Mouse (Mus musculus) myocyte (in vitro differentiated cells): ENCODE data around the gene Ermap.
A peak's percentile ranks its signal among the peaks of the same experiment; 100 is the strongest.

Source experiments
- CEBPB ChIP-seq: IDR thresholded peaks from 2 replicates; pipeline ENCODE4 v1.6.1; 2011; ENCODE audit warnings: mild to moderate bottlenecking, moderate library complexity; ENCODE audit not compliant: poor library complexity, insufficient read depth, severe bottlenecking
- MAX ChIP-seq: IDR thresholded peaks from one replicate; pipeline ENCODE4 v1.6.1; 2011; ENCODE audit warnings: low read depth, mild to moderate bottlenecking, control low read depth
- MYOD1 ChIP-seq, 3 experiments: IDR thresholded peaks; one replicate each; pipeline ENCODE4 v1.6.1; 2011; ENCODE audit warnings: control low read depth in 2 of 3, low read depth in 2 of 3, mild to moderate bottlenecking in 2 of 3, moderate library complexity in 1 of 3; ENCODE audit not compliant: insufficient read length in 2 of 3, control insufficient read depth in 1 of 3
- POLR2A ChIP-seq: IDR thresholded peaks from one replicate; pipeline ENCODE4 v1.6.1; 2011; ENCODE audit warnings: low read depth, mild to moderate bottlenecking, control low read depth, moderate library complexity; ENCODE audit not compliant: insufficient read length
- POLR2AphosphoS2 ChIP-seq: IDR thresholded peaks from one replicate; pipeline ENCODE4 v1.6.1; 2011; ENCODE audit warnings: low read depth, control low read depth; ENCODE audit not compliant: insufficient read length
- USF1 ChIP-seq: IDR thresholded peaks from one replicate; pipeline ENCODE4 v1.6.1; 2011; ENCODE audit warnings: low read depth, mild to moderate bottlenecking, control low read depth, moderate library complexity

DNA sequence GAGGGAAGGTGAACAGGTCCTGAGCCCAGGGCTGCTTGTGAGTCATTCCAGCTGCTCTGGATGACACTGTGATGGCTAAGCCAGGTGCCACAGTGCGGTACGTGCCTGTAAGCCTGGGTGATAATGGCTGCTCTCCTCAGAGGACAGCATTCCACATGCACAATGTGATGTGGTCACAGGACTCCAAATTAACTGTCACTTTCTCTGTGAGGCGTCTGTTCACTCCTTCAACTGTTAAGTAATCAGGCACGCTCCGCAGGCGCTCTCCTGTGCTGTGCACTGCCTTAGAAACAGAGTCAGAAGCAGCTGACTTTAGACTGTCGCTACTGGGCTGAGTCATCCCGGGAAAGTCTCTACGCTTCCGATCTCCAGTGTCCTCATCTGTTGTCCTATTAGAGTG, 48.6 kb downstream of the Ermap start:
- TF ChIP-seq POLR2AphosphoS2: peak; percentile 71
- TF ChIP-seq MYOD1 (IDR thresholded peaks at IDR 0.05; ENCODE audit: control insufficient read depth in 1 of 3, insufficient read length in 2 of 3, low read depth in 2 of 3): peak in 2 of 3 experiments; percentile 50 to 60
- no peak for TF ChIP-seq USF1
- TF ChIP-seq POLR2A: no peak
- TF ChIP-seq CEBPB: no peak
- TF ChIP-seq MAX: no peak
